Mouse (Mus musculus) liver, embryonic 14.5 days (tissue): ENCODE results near the gene Macrod1. TPM values are rescaled to one million over a fixed set of nuclear protein-coding genes. Genes with fewer than 3 reads are reported as not detected.
A peak's percentile ranks its signal among the peaks of the same experiment; 100 is the strongest.

ENCODE experiments used
- ATAC-seq: fragments of 200-750 bp; cut with Nextera tagmentation; 2 replicates; pipeline ENCODE4 v1.8.0; 2017; ENCODE audit warnings: moderate number of reproducible peaks, mild to moderate bottlenecking, moderate library complexity; ENCODE audit not compliant: insufficient read depth
- DNase-seq, 3 experiments: peaks; one replicate each; pipeline ENCODE4 v3.0.0-alpha.2; 2012 to 2013; ENCODE audit warnings: low read depth in 3 of 3, low spot score in 3 of 3
- H3K27ac ChIP-seq: fragments of 300-500 bp; sonication (generic); 2 replicates; pipeline ENCODE4 v1.5.1; 2014; ENCODE audit warnings: moderate library complexity, mild to moderate bottlenecking, control low read depth, inconsistent platforms
- H3K27me3 ChIP-seq: fragments of 300-500 bp; sonication (generic); 2 replicates; pipeline ENCODE4 v1.6.1; 2014; ENCODE audit warnings: mild to moderate bottlenecking, low read length, moderate library complexity; ENCODE audit not compliant: control insufficient read depth, insufficient read depth
- H3K36me3 ChIP-seq: fragments of 300-500 bp; sonication (generic); replicated peaks from 2 replicates; pipeline ENCODE4 v1.6.1; 2014; ENCODE audit warnings: low read depth; ENCODE audit not compliant: control insufficient read depth, insufficient read depth
- H3K4me1 ChIP-seq, 2 experiments: fragments of 200-500 bp in 1 of 2; fragments of 300-500 bp in 1 of 2; sonication (generic) in 1 of 2; replicated peaks; 2 replicates each; pipeline ENCODE4 v1.6.1; 2012 to 2014; ENCODE audit warnings: antibody characterized with exemption in 1 of 2, inconsistent platforms in 1 of 2, low read length in 1 of 2; ENCODE audit not compliant: control insufficient read depth in 2 of 2, insufficient read depth in 2 of 2
- H3K4me2 ChIP-seq: fragments of 300-500 bp; sonication (generic); 2 replicates; pipeline ENCODE4 v1.6.1; 2014; ENCODE audit warnings: low read depth, mild to moderate bottlenecking, control low read depth, moderate library complexity
- H3K4me3 ChIP-seq, 2 experiments: fragments of 200-500 bp in 1 of 2; fragments of 300-500 bp in 1 of 2; sonication (generic) in 1 of 2; 2 replicates each; pipeline ENCODE4 v1.5.1; 2012 to 2014; ENCODE audit warnings: low read depth in 2 of 2, low read length in 2 of 2, mild to moderate bottlenecking in 2 of 2, control low read depth in 1 of 2, inconsistent platforms in 1 of 2, moderate library complexity in 1 of 2; ENCODE audit not compliant: insufficient read depth in 1 of 2
- H3K9ac ChIP-seq: fragments of 300-500 bp; sonication (generic); replicated peaks from 2 replicates; pipeline ENCODE4 v1.6.1; 2014; ENCODE audit warnings: mild to moderate bottlenecking, control low read depth, moderate library complexity
- H3K9me3 ChIP-seq: fragments of 300-500 bp; sonication (generic); 2 replicates; pipeline ENCODE4 v1.6.1; 2016; ENCODE audit warnings: low read length, mixed read lengths; ENCODE audit not compliant: control insufficient read depth
- CTCF ChIP-seq: IDR thresholded peaks from 2 replicates; pipeline ENCODE4 v1.5.1; 2016; ENCODE audit warnings: antibody characterized with exemption, low read depth, control low read depth
- EP300 ChIP-seq: IDR thresholded peaks from 2 replicates; pipeline ENCODE4 v1.6.1; 2016; ENCODE audit warnings: antibody characterized with exemption, low read depth
- WGBS: fragments of 180-500 bp; shearing (Covaris S2); extraction: QIAGEN DNeasy Blood & Tissue Kit; methylation state at CpG from one replicate; pipeline ENCODE4 v1.1.7; 2014; ENCODE audit not compliant: insufficient replicate concordance; 5-methylcytosine and 5-hydroxymethylcytosine counted together
- polyA plus RNA-seq, 2 experiments: library from polyadenylated mRNA; depleted of rRNA in 1 of 2; stranded (reverse) in 1 of 2; unstranded in 1 of 2; fragments of >200 nt; fragmentation: Nextera tagmentation in 1 of 2; extraction: Ambion mirVana in 1 of 2; gene quantifications; 2 replicates each; pipeline versions ENCODE4 v1.2.1 to v1.2.3; 2012 to 2014

Macrod1 gene
- polyA plus RNA-seq, 2 experiments = 3.7 to 4.5 TPM

DNA sequence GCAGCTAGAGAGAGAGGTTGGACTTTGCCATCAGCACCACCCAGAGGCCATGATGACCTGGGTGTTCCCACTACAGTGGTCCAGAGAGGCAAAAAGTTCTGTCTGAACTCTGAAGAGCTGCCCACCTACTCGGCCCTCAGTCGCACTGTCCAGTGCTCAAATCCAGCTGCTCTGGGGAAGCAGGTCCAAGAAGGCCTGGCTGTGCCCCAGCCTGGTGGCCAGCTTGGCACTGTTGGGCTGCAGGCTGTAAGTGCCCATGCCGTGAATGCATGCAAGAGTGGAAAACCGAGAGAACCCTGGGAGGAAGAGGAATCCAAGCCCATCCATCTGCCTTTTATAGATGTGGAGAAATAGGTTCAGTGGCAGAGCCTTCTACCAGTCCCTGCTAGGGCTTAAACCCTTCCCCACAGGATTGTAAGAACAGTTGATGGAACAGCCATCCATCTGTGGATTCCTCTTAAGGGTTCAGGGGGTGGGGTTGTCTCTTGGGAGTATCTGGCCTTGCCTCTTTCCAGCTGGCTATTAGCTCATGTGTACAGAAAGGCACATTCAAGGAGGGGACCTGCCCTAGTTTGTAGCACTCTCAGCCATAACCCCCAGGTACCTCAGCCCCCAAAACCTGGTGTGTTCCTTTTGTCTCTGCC is 46.9 kb downstream of the Macrod1 start:
- no peak overlapping the region for H3K4me2 ChIP-seq
- H3K9me3 ChIP-seq = no peaks in the 10 kb centered on the region
- no peak overlapping the region for H3K4me3 ChIP-seq
- H3K9ac ChIP-seq = no peak overlapping the region
- no peaks in the 10 kb centered on the region for H3K27me3 ChIP-seq
- DNase-seq = no peak
- no peaks in the 10 kb centered on the region for H3K36me3 ChIP-seq
- H3K27ac ChIP-seq = no peak overlapping the region
- H3K4me1 ChIP-seq = no peaks in the 10 kb centered on the region
- no peak for ATAC-seq
- 66% methylated on average over 4 of the region's 4 CpGs for WGBS
- TF ChIP-seq CTCF = no peak
- TF ChIP-seq EP300 = no peak

DNA sequence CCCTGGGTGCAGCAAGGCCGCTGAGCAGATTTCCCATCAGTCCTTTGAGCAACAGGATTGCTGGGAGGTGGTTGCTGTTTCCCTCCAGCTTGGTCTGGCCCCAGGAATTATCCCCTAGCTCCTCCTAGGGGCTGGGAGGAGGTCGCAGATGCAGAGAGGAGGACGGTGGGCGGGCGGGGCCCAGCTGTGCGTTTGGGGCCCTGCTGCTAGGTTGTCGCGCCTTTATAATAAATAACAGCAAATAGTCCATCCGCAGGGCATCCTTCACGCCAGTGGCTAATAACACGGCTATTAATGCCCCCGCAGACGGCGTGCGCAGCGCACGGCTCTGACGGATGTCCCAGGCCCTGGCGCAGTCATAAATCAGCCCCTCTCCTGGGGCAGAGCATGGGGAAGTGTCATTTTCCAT is 47.4 kb downstream of the Macrod1 start:
- Histone ChIP-seq H3K4me3 (no peak overlapping the region), H3K9me3 (no peaks in the 10 kb centered on the region), H3K27me3 (no peaks in the 10 kb centered on the region), H3K9ac (no peak overlapping the region), H3K27ac (no peak overlapping the region), H3K36me3 (no peaks in the 10 kb centered on the region), H3K4me1 (no peaks in the 10 kb centered on the region), H3K4me2 (no peak overlapping the region)
- DNase-seq = no peak
- no peak for ATAC-seq
- WGBS = 44% methylated on average over 19 of the region's 19 CpGs
- TF ChIP-seq EP300 = no peak
- 0 out of 2 replicates have a peak, but pooled peaks have one; percentile 11 for TF ChIP-seq CTCF

GRCm38 (mm10) chr19:7105544-7105943 is 48.9 kb downstream of the Macrod1 start, which contains the start of gene Flrt1:
Flrt1 (minus strand) TSS chr19:7105729.
- Histone ChIP-seq H3K4me2 (no peak within 1 kb of the TSS), H3K27ac (no peak within 1 kb of the TSS), H3K27me3 (no peaks in the 10 kb centered on the region), H3K4me3 (no peak within 1 kb of the TSS), H3K9me3 (no peaks in the 10 kb centered on the region), H3K36me3 (no peaks in the 10 kb centered on the region), H3K9ac (no peak within 1 kb of the TSS), H3K4me1 (0 out of 4 replicates have a peak, but pooled peaks cover 0 to 3% of the 10 kb centered on the region in 2 experiments)
- ATAC-seq (no peak), DNase-seq (no peak)
- TF ChIP-seq EP300 (no peak), CTCF (no peak)
- 77% methylated on average over 9 of the region's 9 CpGs for WGBS

GRCm38 (mm10) chr19:7106566-7106965 is 50.0 kb downstream of the Macrod1 start:
- Histone ChIP-seq H3K27me3 (no peaks in the 10 kb centered on the region), H3K36me3 (no peaks in the 10 kb centered on the region), H3K9me3 (no peaks in the 10 kb centered on the region), H3K4me2 (no peak overlapping the region), H3K4me1 (0 out of 4 replicates have a peak, but pooled peaks cover 0 to 3% of the 10 kb centered on the region in 2 experiments), H3K9ac (no peak overlapping the region), H3K27ac (no peak overlapping the region), H3K4me3 (no peak overlapping the region)
- no peak for TF ChIP-seq EP300
- TF ChIP-seq CTCF = no peak
- no peak for DNase-seq
- no peak for ATAC-seq
- WGBS = 64% methylated on average over 2 of the region's 2 CpGs

- H3K27me3 ChIP-seq = no peaks in the 10 kb centered on the region
- DNase-seq = no peak
- no peak for TF ChIP-seq CTCF
- no peak for TF ChIP-seq EP300
- H3K9ac ChIP-seq = no peak overlapping the region
- no peaks in the 10 kb centered on the region for H3K36me3 ChIP-seq
- WGBS = 72% methylated on average over 4 of the region's 4 CpGs
- H3K4me2 ChIP-seq = no peak overlapping the region
- H3K27ac ChIP-seq = no peak overlapping the region
- no peak overlapping the region for H3K4me3 ChIP-seq
- no peak for ATAC-seq
- H3K9me3 ChIP-seq = no peaks in the 10 kb centered on the region
- H3K4me1 ChIP-seq = 0 out of 4 replicates have a peak, but pooled peaks cover 0 to 3% of the 10 kb centered on the region in 2 experiments
These were observed 50.6 kb downstream of the Macrod1 start for GRCm38 (mm10) chr19:7107174-7107573.
